Mouse (Mus musculus): ENCODE results near the gene Bcan.

Gene Bcan

GRCm38 (mm10) chr3:87971489-87972202, 28.4 kb downstream of the Bcan start:
- no peak for DNase-seq

GRCm38 (mm10) chr3:87970939-87971488, 29.0 kb downstream of the Bcan start, which contains the start of gene Nes:
TSS of gene Nes (plus strand) at chr3:87971078.
- no peak for DNase-seq

- no peak for DNase-seq
Observed at GRCm38 (mm10) chr3:87970184-87970938, 29.7 kb downstream of the Bcan start.

GRCm38 (mm10) chr3:87960586-87961191, 39.3 kb downstream of the Bcan start:
- DNase-seq, result peak; percentile 70

GRCm38 (mm10) chr3:87960191-87960585, 39.8 kb downstream of the Bcan start:
- DNase-seq, result no peak

- no peak for DNase-seq
Observed at GRCm38 (mm10) chr3:87959371-87959770, 40.7 kb downstream of the Bcan start.

GRCm38 (mm10) chr3:87958967-87959366, 41.1 kb downstream of the Bcan start:
- no peak for DNase-seq

- no peak for DNase-seq
Observed at GRCm38 (mm10) chr3:87958476-87958875, 41.6 kb downstream of the Bcan start.

GRCm38 (mm10) chr3:87958056-87958455, 42.0 kb downstream of the Bcan start:
- no peak for DNase-seq

GRCm38 (mm10) chr3:87952440-87952839, 47.6 kb downstream of the Bcan start:
- no peak for DNase-seq

- DNase-seq, result no peak
Observed at GRCm38 (mm10) chr3:87951946-87952345, 48.1 kb downstream of the Bcan start.

- DNase-seq, result no peak
Observed at GRCm38 (mm10) chr3:87949955-87950515, 50.0 kb downstream of the Bcan start.

- DNase-seq, result no peak
Observed at GRCm38 (mm10) chr3:87949266-87949954, 50.6 kb downstream of the Bcan start.

- no peak for DNase-seq
Observed at GRCm38 (mm10) chr3:87948378-87949265, 51.4 kb downstream of the Bcan start, which contains the start of gene Crabp2. TSS of gene Crabp2 (plus strand) at chr3:87948666.

- DNase-seq, result no peak
Observed at GRCm38 (mm10) chr3:87947811-87948199, 52.2 kb downstream of the Bcan start.

- no peak for DNase-seq
Observed at GRCm38 (mm10) chr3:87947056-87947810, 52.8 kb downstream of the Bcan start.

- DNase-seq, result no peak
Observed at GRCm38 (mm10) chr3:87946541-87946860, 53.5 kb downstream of the Bcan start.

GRCm38 (mm10) chr3:87945781-87946540, 54.1 kb downstream of the Bcan start:
- DNase-seq, result no peak

GRCm38 (mm10) chr3:87944838-87945600, 55.0 kb downstream of the Bcan start:
- DNase-seq, result no peak
